Mouse (Mus musculus): ENCODE results near the gene Tjp1.

DNA sequence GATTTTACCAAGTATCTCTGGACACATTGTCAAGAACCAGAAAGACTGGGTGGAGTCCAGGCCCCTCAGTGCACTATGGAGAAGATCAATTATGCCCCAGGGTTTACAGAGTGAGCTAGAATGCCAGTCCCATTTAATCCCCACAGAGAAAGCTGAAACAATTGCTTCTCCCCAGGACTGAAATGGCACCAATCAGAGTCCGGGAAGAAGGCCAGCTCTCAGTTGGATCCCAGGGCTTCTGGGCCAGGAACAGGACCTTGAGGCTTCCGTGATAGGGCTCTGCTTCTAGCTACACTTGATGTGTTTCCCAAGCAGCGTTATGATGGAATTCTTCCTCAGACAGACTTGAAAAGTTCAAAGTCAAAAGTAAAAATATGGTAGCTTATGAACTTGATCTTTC lies 18.2 kb downstream of the Tjp1 start:
- TF ChIP-seq CTCF (conservative IDR thresholded peaks at IDR 0.05; ENCODE audit: insufficient read depth, insufficient read length, low read depth, low read length) (no peak), POLR2A (IDR thresholded peaks at IDR 0.05; ENCODE audit: low read depth, low read length) (no peak)
